Mouse (Mus musculus): Measurements from ENCODE around the gene Rbfox3. TPM values are rescaled to one million over a fixed set of nuclear protein-coding genes. Genes with fewer than 3 reads are reported as not detected.
A peak's percentile ranks its signal among the peaks of the same experiment; 100 is the strongest.

Rbfox3 gene
- polyA plus RNA-seq, 1 experiment from 2014 or later, result 0.60 TPM

DNA sequence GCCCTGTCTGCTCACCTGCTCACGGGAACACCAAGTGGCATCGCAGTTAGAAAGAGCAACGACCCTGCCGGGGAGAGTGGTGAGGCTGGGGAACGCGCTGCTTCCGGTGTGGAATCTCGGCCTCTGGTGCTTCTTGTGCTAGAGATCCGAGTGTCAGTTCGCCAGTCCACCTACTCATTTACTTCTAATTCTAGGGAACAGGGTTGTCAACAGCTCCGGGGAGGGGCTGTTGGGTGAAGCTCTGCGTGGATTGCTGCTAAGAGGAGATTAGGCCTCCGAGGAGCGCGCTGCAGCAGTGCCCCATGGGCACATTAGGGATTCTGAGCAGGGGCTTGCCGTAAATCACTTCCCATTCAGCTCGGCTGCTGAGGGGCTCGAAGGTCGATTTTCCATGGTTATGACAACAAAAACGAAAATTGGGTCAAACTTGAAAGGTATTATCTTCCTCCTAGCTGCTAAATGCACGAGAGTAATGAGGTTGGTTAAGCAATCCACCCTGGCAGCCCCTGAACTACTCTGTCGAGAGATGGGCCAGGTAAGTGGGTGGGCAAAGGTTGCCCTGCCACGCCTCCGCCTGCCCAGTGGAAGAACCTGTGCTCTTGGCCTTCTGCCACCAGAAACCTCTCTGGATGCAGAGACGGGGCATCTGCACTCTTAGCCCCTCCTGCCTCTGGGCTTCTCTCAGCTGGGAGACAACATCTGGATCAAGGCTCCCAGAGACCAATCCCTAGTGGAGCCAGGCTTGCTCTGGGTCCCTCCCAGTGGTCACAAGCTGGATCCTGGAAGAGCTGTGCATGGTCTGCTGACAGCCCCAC is 85.9 kb downstream of the Rbfox3 start:
- H3K4me3 ChIP-seq, result no peak overlapping the region
- no peaks in the 10 kb centered on the region for H3K9me3 ChIP-seq
- no peak overlapping the region for H3K27ac ChIP-seq
- H3K27me3 ChIP-seq (ENCODE audit: insufficient read depth, poor library complexity, severe bottlenecking), result peaks cover 27% of the 10 kb centered on the region; the same call in 1 of the 2 replicates
- DNase-seq (ENCODE audit: low spot score), result no peak
- 63% methylated on average over 25 of the region's 25 CpGs for WGBS
- peaks cover 11% of the 10 kb centered on the region; the same call in 1 of the 2 replicates for H3K4me1 ChIP-seq
- H3K36me3 ChIP-seq, result no peaks in the 10 kb centered on the region

DNA sequence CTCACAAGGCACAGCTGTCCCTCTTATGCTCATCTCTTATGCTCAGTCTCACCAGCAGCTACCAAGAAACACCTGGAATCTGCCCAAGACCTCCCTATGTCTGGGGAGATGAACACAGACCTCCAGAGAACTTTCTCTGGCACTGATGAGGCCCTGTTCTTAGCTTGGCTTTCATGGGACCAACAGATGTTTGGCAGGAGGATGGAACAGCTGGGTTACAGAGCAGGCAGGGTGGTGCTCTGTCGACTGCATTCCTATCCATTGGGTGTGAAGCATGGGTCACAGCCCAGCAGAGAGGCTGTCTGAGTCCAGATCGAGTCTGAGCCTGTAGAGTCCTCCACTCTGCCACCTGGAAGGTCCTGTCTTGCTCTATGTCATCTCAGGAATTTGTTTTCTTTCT is 90.0 kb downstream of the Rbfox3 start:
- Histone ChIP-seq H3K27ac (no peak overlapping the region), H3K9me3 (no peaks in the 10 kb centered on the region), H3K4me3 (no peak overlapping the region), H3K4me1 (peaks cover 11% of the 10 kb centered on the region; the same call in 1 of the 2 replicates), H3K36me3 (no peaks in the 10 kb centered on the region), H3K27me3 (ENCODE audit: insufficient read depth, poor library complexity, severe bottlenecking) (peaks cover 13% of the 10 kb centered on the region; the same call in 1 of the 2 replicates)
- no peak for DNase-seq (ENCODE audit: low spot score)
- 49% methylated on average over 2 of the region's 2 CpGs for WGBS

- H3K27me3 ChIP-seq (ENCODE audit: insufficient read depth, poor library complexity, severe bottlenecking), result peaks cover 7% of the 10 kb centered on the region; the same call in 1 of the 2 replicates
- H3K4me3 ChIP-seq, result no peak overlapping the region
- no peaks in the 10 kb centered on the region for H3K9me3 ChIP-seq
- H3K27ac ChIP-seq, result no peak overlapping the region
- H3K36me3 ChIP-seq, result no peaks in the 10 kb centered on the region
- WGBS, result 93% methylated on average over 8 of the region's 8 CpGs
- DNase-seq (ENCODE audit: low spot score), result no peak
- no peaks in the 10 kb centered on the region for H3K4me1 ChIP-seq
Measured at GRCm38 (mm10) chr11:118818528-118818927, 92.9 kb downstream of the Rbfox3 start.

DNA sequence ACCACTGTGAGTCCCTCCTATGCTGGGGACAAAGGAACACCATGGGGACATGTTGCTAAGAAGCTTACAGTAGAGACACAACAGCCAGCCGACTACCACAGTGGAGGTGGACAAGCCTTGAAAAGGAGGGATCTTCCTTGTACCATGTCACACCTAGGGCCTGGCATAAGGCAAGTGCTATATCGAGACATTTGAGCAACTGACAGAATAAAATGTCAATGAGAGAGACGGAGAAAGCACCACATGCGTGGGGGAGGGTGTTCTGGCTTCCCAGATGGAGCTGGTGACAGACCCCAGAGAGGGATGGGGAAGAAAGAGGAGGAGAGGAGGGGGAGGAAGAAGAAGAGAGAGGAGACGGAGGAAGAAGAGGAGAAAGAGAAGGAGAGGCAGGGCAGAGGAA is 96.3 kb downstream of the Rbfox3 start:
- no peak overlapping the region for H3K27ac ChIP-seq
- WGBS, result 68% methylated on average over 5 of the region's 5 CpGs
- DNase-seq (ENCODE audit: low spot score), result no peak
- H3K4me3 ChIP-seq, result no peak overlapping the region
- H3K9me3 ChIP-seq, result no peaks in the 10 kb centered on the region
- no peaks in the 10 kb centered on the region for H3K36me3 ChIP-seq
- H3K4me1 ChIP-seq, result no peaks in the 10 kb centered on the region
- peaks cover 3% of the 10 kb centered on the region; the same call in 1 of the 2 replicates for H3K27me3 ChIP-seq (ENCODE audit: insufficient read depth, poor library complexity, severe bottlenecking)

GRCm38 (mm10) chr11:118813942-118814341 is 97.5 kb downstream of the Rbfox3 start:
- H3K9me3 ChIP-seq, result no peaks in the 10 kb centered on the region
- WGBS, result 76% methylated on average over 11 of the region's 11 CpGs
- no peaks in the 10 kb centered on the region for H3K4me1 ChIP-seq
- DNase-seq (ENCODE audit: low spot score), result no peak
- no peak overlapping the region for H3K27ac ChIP-seq
- H3K4me3 ChIP-seq, result no peak overlapping the region
- H3K36me3 ChIP-seq, result no peaks in the 10 kb centered on the region
- 0 out of 2 replicates have a peak, but pooled peaks cover 3% of the 10 kb centered on the region for H3K27me3 ChIP-seq (ENCODE audit: insufficient read depth, poor library complexity, severe bottlenecking)

- H3K27me3 ChIP-seq (ENCODE audit: insufficient read depth, poor library complexity, severe bottlenecking), result peaks cover 7% of the 10 kb centered on the region; the same call in 1 of the 2 replicates
- 86% methylated on average over 7 of the region's 7 CpGs for WGBS
Measured at GRCm38 (mm10) chr11:118811404-118811803, 100.0 kb downstream of the Rbfox3 start.

GRCm38 (mm10) chr11:118807511-118807910 is 103.9 kb downstream of the Rbfox3 start:
- 70% methylated on average over 15 of the region's 15 CpGs for WGBS
- peaks cover 5% of the 10 kb centered on the region; the same call in 1 of the 2 replicates for H3K27me3 ChIP-seq (ENCODE audit: insufficient read depth, poor library complexity, severe bottlenecking)
- no peaks in the 10 kb centered on the region for H3K9me3 ChIP-seq
- H3K4me3 ChIP-seq, result no peak overlapping the region
- H3K27ac ChIP-seq, result no peak overlapping the region
- H3K36me3 ChIP-seq, result no peaks in the 10 kb centered on the region
- peaks cover 25% of the 10 kb centered on the region for H3K4me1 ChIP-seq
- DNase-seq (ENCODE audit: low spot score), result no peak

More at GRCm38 (mm10) chr11:118811404-118811803, 100.0 kb downstream of the Rbfox3 start:
- Histone ChIP-seq H3K27ac (no peak overlapping the region), H3K9me3 (no peaks in the 10 kb centered on the region), H3K4me3 (no peak overlapping the region), H3K4me1 (peaks cover 7% of the 10 kb centered on the region; the same call in 1 of the 2 replicates), H3K36me3 (no peaks in the 10 kb centered on the region)
- DNase-seq (ENCODE audit: low spot score), result no peak

- no peaks in the 10 kb centered on the region for H3K36me3 ChIP-seq
- H3K9me3 ChIP-seq, result no peaks in the 10 kb centered on the region
- WGBS, result 60% methylated on average over 8 of the region's 8 CpGs
Measured at GRCm38 (mm10) chr11:118794856-118795602, 116.4 kb downstream of the Rbfox3 start.

DNA sequence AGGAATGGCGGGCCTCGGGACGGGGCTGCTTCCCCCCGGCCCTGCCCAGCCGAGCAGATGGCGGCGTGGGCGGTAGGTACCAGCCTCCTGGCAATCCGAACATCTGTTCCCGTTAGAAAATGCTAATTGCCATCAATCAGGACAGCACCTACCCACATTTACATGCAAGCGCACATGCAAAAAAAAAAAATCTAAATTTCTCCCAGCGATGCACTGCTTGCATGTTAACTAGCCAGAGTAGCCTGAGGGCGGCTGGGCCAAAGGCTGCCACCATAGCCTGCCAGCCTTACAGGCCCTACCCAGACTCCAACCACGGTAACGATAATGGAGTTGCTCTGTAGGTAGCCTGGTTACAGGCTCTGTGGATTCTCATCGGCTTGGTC is 117.8 kb downstream of the Rbfox3 start:
- Histone ChIP-seq H3K9me3 (no peaks in the 10 kb centered on the region), H3K27ac (no peak overlapping the region), H3K4me3 (no peak overlapping the region), H3K36me3 (no peaks in the 10 kb centered on the region), H3K4me1 (peaks cover 36% of the 10 kb centered on the region), H3K27me3 (ENCODE audit: insufficient read depth, poor library complexity, severe bottlenecking) (peaks cover 10% of the 10 kb centered on the region; the same call in 1 of the 2 replicates)
- DNase-seq (ENCODE audit: low spot score), result no peak
- WGBS, result 86% methylated on average over 16 of the region's 16 CpGs

More at GRCm38 (mm10) chr11:118794856-118795602, 116.4 kb downstream of the Rbfox3 start:
- H3K27ac ChIP-seq, result no peak overlapping the region; the same call in 1 of the 2 replicates
- H3K27me3 ChIP-seq (ENCODE audit: insufficient read depth, poor library complexity, severe bottlenecking), result peaks cover 10% of the 10 kb centered on the region; the same call in 1 of the 2 replicates
- peaks cover 36% of the 10 kb centered on the region for H3K4me1 ChIP-seq
- no peak for DNase-seq (ENCODE audit: low spot score)
- H3K4me3 ChIP-seq, result no peak overlapping the region

DNA sequence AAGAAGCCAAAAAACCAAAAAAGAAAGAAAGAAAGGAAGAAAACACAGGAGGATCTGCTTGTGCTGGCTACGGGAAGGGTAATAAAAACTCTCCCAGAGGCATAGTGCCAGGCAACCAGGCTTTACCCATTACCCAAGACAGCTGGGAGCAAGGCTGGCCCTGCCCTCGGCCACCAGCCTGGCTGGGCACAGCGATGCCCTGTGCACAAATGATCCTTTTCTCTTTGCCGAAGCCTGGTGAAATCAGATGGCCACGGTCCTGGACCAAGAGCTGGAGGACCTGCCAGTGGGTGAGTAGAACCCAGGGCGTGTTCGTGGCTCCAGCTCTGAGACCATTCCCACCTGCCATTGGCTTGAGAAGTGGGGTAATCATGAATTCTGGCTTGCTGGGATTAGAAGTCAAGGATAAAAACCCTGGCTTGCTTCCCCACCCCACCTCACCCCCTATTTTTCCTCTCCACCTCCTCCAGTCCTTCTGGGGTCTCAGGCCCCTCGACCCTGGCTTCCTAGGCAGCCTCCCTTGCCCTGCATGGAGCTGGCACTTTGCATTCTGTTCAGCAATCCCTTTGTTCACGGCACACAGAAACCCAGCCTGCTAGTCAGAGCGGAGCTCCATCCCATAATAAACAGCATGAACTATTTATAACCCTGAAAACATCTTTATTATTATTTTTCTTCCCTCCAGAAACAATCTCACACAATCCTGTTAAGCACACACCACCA is 118.3 kb downstream of the Rbfox3 start:
- no peaks in the 10 kb centered on the region for H3K36me3 ChIP-seq
- no peaks in the 10 kb centered on the region for H3K9me3 ChIP-seq
- H3K27ac ChIP-seq, result no peak overlapping the region
- H3K27me3 ChIP-seq (ENCODE audit: insufficient read depth, poor library complexity, severe bottlenecking), result peaks cover 10% of the 10 kb centered on the region; the same call in 1 of the 2 replicates
- H3K4me3 ChIP-seq, result no peak overlapping the region
- H3K4me1 ChIP-seq, result peaks cover 36% of the 10 kb centered on the region
- 83% methylated on average over 10 of the region's 10 CpGs for WGBS
- no peak for DNase-seq (ENCODE audit: low spot score)

DNA sequence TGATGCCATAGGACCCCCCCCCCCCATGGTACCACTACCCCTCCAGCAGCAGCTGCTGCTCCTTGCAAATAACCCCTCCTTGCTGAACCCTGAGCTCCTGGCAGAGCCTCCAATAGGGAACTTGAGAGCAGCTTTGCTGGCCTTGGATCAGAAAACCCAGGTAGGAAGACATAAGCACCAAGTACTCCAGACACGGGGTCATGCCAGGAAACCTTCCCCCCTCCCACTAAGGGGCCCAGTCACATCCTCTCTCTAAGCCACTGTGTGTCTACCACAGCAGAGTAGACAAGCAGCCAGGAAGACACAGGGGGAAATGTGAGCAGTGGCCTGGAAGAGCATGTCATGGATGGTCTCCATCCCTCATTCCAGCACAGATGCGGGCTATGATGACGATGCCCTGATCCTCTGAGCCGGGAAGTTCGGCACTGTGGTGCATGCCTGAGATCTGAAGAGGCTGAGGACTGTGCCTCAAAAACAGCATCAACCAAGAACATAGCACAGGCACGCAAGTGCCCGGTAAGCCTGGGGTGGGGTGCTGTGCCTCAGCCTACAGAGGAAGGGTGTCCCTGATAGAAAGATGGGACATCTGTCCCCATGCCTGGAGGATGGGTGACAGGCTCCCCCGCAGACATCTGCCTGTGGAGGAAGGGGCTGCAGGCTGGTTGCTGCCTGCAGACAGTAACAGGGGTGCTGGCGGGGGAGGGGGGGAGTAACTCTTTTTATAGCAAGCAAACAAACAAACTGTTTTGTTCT is 119.1 kb downstream of the Rbfox3 start:
- H3K27ac ChIP-seq, result peak overlapping the region; percentile 70; the same call in 1 of the 2 replicates
- H3K36me3 ChIP-seq, result no peaks in the 10 kb centered on the region
- 80% methylated on average over 9 of the region's 9 CpGs for WGBS
- no peak overlapping the region for H3K4me3 ChIP-seq
- H3K4me1 ChIP-seq, result peaks cover 36% of the 10 kb centered on the region
- H3K27me3 ChIP-seq (ENCODE audit: insufficient read depth, poor library complexity, severe bottlenecking), result peaks cover 10% of the 10 kb centered on the region; the same call in 1 of the 2 replicates
- DNase-seq (ENCODE audit: low spot score), result no peak
- H3K9me3 ChIP-seq, result no peaks in the 10 kb centered on the region

DNA sequence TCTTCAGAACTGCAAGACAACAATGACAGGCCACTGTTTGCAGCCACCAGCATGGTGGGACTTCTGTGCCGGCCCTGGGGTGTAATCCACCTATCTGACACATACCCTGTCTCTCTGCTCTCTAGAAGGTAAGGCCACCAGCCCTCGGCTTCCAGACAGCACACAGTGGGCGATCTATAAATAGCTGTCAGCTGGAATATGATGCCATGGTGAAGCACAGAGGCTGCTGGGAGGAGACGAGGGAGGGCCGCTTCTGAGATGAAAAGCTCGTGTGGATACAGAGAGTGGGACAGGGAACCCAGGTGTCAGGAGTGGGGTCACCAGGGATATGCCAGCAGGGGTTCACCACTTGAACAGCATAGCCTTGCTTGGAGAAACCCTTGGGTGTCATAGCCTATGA is 120.0 kb downstream of the Rbfox3 start:
- Histone ChIP-seq H3K4me3 (no peak overlapping the region; the same call in 1 of the 2 replicates), H3K27me3 (ENCODE audit: insufficient read depth, poor library complexity, severe bottlenecking) (peaks cover 10% of the 10 kb centered on the region; the same call in 1 of the 2 replicates), H3K4me1 (peaks cover 36% of the 10 kb centered on the region), H3K9me3 (no peaks in the 10 kb centered on the region), H3K27ac (peak overlapping the region; percentile 70), H3K36me3 (no peaks in the 10 kb centered on the region)
- WGBS, result 37% methylated on average over 6 of the region's 6 CpGs
- no peak for DNase-seq (ENCODE audit: low spot score)

Measured in heart, embryonic 10.5 days (tissue).